Mouse (Mus musculus) frontal cortex, postnatal 36 days (tissue): ENCODE data around the gene Sema4d.

ENCODE experiments used
- DNase-seq, 2 experiments: peaks; one replicate each; pipeline ENCODE4 v3.0.0; 2022; ENCODE audit warnings: low spot score in 2 of 2

The Sema4d gene

DNA sequence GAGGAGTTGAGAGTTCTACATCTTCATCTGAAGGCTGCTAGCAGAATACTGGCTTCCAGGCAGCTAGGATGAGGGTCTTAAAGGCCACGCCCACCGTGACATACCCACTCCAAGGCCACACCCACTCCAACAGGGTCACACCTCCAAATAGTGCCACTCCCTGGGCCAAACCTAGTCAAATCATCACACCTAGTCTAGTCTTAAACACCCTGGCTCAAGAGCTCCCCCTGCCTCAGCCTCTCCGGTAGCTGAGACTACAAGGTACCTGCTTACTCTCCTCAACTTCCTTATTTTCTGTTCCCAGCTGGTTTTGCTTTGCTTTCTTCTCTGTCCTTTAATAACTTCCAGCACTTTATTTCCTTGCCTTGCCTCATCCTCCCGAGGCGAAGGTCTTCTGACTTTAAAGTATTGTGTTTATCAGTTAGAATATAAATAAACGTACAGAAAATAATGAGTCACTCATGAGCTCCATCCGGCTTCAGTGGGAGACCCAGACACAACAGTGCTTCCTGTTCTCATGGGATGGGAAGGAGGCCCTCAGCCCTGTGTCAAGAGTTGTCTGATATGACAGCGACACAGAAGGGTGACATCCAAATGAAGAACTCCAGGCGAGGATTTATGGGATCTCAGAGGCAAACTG, 22.4 kb upstream of the Sema4d start:
- DNase-seq = no peak

DNA sequence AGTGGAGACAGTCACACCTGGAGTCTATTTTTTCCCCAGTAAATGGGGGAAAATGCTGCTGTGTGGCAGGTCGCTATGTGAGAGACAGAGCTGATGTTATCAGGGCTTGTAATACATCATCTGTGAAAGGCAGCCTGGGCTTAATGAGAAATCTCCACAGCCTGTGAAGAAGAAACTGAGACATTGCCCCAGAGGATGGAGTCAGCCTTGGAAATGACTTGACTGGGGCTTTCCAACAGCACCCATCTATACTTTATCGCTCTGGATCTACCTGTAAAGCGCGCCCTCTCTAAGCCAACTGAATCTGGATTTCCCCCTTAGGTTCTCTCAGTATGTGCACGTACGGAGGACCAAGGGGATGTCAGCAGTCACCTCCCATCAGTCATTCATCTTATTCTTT, 21.1 kb upstream of the Sema4d start:
- DNase-seq = no peak

DNA sequence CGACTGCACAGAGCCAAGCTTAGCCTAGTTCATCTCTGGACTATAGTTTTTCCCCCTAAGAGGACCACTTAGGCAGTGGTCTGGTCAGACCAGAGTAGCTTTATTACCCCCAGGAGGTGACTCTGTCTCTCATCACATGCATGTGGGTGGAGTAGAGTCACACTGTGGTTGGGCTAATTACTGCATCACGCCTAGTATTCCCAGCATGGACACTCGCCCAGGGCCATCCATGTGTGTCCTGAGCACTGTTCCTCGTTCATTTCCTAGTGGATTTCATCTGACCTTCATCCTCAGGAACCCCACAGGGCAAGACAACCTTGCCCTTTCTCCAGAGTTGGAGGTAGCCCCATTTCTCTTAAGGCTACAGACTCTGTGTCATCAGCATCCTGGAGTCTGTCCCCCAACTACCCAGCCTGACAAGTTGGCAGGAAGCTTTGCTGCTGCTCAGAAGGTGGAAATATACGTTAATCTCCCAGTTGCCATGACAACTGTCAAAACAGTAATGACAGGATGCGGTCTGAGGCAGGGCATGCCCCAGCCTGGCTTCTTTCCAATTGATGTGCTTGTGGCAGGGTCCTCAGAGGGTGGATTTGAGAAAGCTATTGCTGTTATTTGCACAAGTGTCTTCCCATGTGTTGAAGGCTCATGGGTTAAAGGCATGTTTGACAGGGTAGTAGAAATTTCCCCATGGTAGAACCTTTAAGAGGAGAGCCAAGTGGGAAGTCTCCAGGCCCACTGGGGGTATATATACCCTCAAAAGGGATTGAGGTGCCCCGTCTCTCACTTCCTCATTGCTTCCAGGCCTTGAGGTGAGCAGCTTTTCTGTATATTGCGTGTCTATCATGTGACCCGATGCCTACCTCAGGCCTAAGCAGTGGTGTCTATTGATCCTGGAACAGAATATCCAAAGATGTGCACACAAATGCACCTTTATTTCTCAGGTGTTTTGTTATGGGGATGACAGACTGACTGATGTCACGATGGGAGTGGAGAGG, 20.4 kb upstream of the Sema4d start:
- no peak for DNase-seq

DNA sequence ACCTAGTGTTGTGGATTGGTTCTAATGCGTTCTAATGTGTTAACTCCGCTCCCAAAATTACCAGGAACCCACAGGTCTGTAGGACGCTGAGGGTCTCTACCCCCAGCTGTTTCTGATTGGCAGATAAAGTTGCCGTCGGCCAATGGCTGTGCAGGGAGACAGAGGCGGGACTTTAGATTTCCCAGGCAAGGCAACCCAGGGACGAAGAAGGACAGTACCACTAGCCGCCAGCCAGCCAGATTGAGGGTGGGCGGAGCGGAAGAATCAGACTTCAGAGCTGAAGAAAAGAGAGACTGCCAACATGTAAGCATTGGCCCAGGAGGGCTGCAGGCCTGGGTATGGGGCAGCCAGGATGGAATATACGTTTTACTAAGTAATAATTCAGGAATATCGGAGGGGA, 14.6 kb upstream of the Sema4d start:
- DNase-seq = peak in 1 of 2 experiments; percentile 52

DNA sequence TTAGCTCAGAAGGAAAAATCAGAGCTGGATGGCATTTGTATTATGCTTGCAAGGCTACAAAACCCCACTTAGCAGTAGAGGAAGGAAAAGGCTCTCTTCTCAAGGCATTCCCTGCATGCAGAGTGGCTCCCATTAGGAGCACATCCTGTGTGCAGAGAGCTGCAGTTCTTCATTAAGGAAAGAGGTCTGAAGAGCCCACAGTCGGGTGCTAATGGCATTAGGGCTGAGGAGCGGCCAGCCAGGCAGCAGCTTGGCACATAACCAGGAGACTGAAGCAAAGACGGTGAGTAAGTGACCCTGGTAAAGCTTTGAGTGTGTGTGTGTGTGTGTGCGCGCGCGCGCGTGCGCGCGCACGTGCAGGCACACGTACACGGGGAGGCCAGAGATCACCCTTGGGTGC, 12.7 kb upstream of the Sema4d start:
- DNase-seq = no peak

DNA sequence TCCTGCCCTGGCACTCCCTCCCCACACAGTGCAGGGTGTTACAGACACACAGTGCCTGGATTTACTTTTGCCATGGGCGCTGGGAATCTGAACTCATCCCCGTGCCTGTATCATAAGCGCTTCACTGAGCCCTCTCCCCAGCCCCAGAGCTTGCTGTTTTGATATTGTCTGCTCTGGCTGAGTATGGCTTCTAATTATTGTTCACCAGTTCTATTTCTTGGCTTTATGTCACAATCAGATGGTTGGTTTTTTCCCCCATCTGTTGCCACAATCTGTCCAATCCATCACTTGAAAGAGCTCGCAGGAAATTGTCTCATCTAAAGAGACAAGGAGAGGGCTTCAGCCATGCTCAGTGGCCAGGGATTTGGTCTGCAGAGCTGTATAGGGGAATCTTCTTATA, 12.1 kb upstream of the Sema4d start:
- DNase-seq = peak in 1 of 2 experiments; percentile 51

DNA sequence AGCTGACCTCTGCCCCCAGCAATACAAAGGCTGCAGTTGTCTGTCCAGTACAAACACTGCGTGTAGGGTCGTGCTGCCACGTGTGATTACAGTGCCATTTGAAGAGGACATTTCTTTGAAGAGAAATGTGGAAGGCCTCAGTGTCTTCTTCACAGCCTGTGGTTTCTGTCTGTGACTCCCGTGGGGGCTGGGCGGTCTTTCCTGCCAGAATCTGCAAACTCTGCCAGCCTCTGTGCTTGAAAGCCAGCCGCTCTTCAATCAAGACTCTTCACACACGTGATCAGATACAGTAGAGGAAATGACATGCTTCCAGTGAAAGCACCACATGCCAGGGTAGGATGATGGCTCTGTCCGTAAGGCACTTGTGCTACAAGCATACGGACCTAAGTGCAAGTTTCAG, 7.4 kb upstream of the Sema4d start:
- no peak for DNase-seq

DNA sequence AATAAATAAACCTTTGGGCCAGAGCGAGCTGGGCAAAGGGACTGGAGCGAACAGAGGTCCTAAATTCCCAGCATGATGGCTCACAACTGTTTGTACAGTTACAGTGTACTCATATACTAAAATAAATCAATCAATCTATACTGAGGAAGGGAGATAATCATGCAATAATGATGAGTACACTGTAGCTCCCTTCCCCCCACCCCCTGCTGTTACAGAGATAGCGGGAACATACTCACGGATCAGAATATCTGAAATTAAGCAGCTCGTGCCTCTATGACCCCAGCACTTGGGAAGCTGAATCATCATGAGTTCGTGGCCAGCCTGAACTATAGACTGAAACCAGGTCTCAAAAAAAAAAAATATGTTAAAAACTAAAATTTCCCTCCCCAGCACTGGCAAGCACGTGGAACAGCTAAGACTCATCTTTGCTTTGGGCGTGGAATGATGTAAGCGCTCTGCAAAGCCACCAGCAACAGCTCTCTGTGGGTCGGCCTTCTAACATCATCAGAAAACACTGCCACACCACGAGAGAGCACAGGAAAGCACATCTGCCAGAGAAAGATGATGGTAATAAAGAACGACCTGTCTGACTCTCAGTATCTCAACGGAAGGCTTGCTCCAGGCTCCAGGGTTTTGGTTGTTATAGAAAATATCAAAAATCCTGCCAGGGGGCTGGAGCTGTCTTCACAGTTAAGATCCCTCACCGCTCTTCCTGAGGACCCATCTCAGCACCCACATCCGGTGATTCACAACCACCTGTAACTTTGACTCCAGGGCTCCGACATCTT, 6.4 kb upstream of the Sema4d start:
- DNase-seq = no peak

DNA sequence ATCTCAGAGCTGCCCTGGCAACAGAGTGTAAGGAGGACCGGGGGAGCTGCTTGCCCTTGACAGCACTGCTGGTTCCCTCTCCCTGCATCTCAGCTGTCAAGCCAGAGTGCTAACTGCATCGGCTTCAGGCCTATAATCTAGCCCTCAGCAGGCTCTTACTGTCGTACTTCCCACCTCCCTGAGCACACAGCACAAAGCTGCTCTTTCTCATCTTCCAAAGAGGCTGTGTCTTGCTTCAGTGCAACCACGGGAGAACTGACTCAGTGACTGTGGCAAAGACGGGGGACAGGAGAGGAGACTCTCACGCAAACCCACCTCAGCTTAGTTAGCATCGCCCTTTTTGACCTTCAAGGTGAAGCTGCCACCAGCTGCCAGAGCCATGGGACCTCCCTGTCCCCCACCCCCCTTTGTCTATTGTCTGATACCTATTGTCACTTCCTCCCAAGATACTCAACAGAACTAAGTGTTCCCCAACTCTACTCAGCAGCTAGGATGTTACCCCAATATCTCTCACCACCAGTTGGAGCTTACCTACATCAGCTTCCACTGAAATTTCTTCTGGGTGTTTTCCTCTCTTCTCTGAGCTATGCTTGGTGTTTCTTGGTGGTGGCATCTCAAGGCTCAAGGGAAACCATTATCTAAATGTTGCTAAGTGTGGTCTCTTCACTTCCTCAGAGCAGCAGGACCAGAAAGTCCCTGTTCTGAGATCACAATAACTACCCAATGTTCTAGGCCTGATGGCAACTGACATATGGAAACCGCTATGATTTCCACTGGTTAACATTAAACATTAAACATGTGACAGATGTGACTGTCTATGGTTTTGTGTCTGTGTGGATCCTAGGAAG, 4.6 kb upstream of the Sema4d start:
- DNase-seq = no peak

DNA sequence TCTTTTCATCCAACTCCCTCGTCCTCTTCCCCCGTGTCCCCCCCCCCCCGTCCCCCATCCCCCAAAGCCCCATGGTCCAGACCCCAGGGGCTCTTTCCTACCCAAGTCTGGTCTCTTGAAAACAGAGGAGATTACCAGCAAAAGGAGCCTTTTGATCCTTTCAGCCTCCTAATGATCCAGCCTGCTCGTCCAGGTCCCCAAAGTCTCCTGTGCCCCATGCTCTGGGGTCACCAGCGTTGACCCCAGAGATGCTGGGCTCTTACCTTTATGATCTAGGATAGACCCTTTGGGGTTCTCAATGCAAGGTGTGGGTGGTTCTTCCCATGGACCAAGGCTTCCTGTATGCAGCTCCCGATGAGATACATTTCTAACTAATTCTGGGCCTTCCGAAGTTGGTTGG, 401 bp upstream of the Sema4d start:
- no peak for DNase-seq

DNA sequence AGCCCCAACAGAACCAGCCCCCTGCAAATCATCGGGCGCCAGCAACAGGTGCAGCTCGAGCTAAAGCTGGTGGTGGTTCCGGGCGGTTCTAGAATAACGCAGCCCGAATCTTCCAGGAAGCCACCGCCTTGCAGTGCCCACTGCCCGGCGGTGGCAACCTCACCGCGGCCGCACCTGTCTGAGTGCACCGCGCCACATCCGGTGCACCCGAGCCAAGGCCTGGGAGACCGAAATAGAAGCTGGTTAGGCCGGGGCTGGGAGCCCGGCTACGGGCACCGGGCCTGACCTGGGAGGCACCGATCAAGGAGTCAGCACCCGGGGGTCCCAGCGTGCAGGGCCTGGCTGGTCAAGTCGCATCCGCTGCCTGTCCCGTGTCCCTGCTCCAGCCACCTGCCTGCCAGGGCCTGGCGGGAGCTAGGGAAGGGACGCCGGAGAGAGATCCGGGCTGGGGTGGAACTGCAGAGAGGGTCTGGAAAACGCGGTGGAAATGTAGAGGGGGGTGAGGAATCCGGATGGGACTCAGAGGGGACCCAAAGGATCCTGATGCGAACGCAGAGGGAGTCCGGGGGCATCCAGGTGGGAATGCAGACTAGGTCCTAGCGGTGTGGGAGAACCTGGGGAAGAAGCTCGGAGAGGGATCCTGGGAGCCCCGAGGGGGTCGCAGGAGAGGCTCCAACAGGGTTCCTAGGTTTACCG, 670 bp downstream of the Sema4d start:
- DNase-seq = peak in 1 of 2 experiments; percentile 46

DNA sequence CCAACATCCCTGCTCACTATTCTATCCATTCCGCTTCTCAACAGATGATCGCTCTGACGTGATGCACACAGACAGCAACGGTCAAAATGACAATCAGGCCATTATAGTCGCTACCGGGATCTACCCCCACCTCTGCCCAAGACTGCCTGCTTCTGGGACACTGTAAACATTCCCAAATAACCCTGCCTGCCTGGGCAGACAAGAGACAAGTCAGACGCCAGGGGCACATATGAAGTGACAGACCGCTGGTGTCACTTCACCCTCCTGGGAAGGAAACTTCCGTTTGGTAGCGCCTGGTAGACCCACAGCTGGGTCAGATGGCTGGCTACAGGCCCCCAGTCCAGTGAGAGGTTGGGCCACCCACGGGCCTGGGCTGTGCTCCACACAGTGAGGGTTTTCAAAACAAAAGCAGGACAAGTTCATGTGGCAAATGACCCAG, 1.4 kb downstream of the Sema4d start:
- no peak for DNase-seq

DNA sequence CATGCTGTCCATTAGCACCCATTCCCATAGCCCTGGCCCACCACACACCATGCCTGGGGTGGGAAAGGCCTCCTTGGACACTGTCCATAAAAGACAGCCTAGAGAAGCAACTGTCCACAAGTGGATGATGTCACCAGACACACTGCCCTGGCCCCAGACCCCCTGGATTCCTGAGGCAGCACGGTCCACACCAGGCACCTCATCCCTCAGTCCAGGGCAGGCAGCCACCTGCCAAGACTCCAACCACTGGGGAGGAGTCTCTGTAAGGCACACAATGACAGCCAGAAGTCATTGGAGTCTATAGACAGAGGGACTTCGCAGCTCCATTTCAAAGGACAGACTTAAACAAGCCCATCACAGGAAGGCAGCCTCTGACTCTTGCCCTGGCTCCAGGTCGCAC, 1.9 kb downstream of the Sema4d start:
- DNase-seq = no peak

DNA sequence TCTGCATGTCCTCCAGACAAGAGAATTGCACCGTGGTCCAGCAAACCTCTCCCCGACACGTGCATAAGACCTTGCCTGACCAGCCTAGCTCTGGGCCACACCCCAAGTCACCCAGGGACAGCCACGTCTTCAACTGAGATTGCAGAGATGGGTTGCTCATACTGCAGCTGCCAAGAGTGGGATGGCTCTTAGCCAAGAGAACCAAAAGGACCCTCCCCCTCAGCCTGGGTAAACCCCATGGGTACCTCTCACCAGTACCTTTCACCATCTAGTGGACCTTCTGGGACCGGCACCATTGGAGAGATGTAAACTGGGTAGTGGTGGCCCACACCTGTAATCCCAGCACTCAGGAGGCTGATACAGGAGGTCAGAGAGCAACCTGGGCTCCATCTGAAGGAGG, 2.8 kb downstream of the Sema4d start:
- DNase-seq = no peak

DNA sequence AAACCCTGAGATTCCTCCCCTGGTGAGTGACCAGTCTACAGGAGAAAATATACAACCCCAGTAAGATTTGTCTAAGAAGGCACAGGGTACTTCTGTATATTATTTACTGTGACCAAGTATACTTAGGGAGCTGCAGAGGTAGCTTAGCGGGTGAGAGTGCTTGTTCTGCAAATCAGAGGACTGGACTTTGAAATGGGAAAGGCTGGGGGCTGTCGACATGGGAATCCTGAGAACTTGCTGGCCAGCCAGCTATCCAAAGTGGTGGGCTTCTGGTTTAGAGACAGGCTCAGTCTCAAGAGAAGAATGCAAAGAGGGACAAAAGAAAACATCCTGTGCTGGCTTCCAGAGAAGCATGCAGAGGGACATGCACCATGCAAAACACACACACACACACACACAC, 5.7 kb downstream of the Sema4d start:
- no peak for DNase-seq

DNA sequence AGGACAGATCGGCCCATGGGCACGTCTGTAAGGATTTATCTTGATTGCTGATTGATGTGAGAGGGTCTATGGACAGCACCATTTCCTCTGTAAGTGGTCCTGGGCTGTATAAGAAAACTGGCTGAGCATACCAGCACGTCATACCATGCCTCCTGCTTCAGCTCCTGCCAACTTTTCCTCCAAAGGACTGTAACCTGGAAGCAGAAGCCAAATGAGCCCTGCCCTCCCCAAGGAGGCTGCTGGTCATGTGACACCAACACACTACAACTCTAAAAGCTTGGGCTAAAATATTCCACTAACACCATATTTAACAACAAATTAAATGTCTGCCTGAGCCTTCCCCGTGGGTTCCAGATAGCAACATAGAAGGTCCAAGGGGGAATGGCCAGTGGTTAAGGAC, 6.9 kb downstream of the Sema4d start:
- no peak for DNase-seq

DNA sequence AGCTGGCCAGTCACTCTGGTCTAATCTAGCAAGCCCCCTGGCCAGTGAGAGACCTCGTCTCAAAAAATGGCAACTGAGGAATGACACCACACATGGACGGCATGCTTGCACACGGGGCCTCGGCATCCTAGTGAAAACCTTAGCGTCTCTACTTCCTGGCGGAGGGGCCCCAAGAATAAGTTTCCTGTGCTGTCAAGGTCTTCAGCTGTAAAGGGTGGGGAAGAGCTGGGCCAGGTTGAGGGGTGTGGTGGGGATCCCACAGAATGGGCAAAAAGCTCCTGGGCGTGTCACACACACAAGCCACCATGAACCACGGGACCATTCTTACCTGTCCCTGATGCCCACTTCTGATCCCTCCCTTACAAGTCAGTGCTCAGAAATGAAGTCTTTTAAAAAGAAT, 9.1 kb downstream of the Sema4d start:
- DNase-seq = no peak

DNA sequence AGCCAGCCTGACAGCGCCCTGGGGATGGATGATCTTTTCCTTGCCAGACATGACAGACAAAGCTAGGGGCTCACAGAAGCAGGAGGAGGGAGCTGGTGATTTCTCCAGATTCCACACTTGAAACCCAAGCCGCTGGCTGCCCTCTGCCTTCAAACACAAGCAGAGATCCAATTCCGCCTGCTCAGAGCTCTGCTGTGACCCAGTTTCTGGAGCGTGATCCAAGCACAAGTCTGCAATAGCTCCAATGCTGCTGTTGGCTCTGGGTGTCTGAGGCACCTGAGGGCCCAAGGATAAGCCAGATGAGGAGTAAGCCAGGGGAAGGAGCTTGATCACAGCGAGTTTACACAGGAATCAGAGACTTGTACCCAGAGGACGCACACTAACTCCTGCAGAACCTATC, 9.7 kb downstream of the Sema4d start:
- peak; percentile 42 to 51 for DNase-seq

DNA sequence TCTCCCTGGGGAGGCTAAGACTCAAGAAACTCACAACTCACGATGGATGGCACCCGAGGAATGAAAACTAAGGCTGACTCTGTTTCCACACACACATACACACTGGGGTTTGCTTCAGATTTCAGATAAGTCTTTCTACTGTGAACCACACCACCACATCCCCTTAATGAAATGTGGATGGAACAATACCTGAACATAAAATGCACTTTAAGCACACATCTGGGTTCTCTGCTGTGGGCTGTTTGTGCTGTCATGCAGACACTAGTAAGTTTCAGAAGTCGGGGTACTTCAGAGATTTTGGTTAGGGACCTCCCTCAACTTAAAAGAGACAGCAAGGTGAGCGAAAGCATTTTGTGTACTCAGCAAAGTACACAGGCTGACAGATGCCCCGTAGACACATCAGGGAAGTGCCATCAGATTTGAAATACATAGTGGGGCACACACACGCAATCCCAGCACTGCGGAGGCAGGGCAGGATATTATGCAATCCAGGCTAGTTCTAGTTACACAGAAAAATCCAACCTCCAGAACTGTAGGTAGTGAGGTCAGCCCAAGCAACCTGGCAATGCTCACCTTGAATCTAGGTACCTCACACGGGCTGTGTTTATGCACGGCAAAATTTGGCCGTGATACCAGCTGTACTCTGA, 12.9 kb downstream of the Sema4d start:
- no peak for DNase-seq
